Mouse (Mus musculus) T-helper 2 cell (primary cell): Measurements from ENCODE around the gene Rab11fip3.

Experiments
- in situ Hi-C: fragments of 300-600 bp; cut with MboI, MseI; formaldehyde crosslinking; loops from one replicate; pipeline ENCODE4 v1.15.1; 2025; ENCODE audit warnings: high pct_unique_total_duplicates

Gene Rab11fip3

GRCm38 (mm10) chr17:26087059-26087564, 17.8 kb upstream of the Rab11fip3 start:
- in situ Hi-C loops = no loop called here

- in situ Hi-C loops = no loop called here
These were observed 11.5 kb upstream of the Rab11fip3 start for GRCm38 (mm10) chr17:26080867-26081266.

GRCm38 (mm10) chr17:26078851-26079250, 9.5 kb upstream of the Rab11fip3 start:
- in situ Hi-C loops = no loop called here

- in situ Hi-C loops = no loop called here
These were observed 5.9 kb upstream of the Rab11fip3 start for GRCm38 (mm10) chr17:26075246-26075645.

DNA sequence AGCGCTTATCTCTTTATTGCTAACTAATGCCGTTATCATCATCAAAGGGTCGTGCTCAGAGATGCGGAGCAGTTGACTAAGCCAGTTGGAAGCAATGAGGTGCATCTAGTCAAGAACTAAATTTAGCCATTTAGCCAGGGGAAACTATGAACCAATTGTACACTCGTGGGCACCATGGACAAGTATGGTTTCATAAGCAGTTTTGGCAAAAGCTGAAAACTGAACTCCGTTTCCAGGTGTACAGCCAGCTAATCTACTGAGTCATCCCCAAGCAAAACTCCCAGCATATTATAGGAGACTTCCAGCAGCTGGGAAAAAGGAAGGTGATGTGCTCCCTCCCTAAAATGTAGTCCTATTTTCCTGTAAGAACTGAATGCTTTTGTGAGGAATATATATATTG, 781 bp upstream of the Rab11fip3 start:
- in situ Hi-C loops = no loop called here

- in situ Hi-C loops = no loop called here
These were observed 1.1 kb downstream of the Rab11fip3 start for GRCm38 (mm10) chr17:26068024-26068830.

- in situ Hi-C loops = no loop called here
These were observed 2.8 kb downstream of the Rab11fip3 start for GRCm38 (mm10) chr17:26066488-26067020.

DNA sequence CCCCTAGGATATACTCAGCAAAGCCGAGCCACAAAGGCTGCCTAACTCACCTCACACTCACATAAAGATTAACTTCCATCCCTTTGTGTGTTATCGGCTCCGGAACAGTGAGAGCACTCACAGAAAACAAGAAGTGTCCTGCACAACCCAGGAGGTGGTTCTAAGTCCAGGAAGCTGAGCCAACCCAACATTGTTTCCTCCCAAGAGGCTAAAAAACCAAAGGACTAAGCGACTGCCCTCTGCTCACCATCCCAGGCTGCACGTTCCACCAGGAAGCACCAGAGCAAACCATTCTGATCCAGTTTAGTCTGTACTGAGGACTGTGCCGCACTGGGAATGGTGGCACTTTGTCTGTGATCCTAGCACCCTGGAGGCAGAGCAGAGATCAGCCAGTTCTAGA, 4.4 kb downstream of the Rab11fip3 start:
- in situ Hi-C loops = no loop called here

DNA sequence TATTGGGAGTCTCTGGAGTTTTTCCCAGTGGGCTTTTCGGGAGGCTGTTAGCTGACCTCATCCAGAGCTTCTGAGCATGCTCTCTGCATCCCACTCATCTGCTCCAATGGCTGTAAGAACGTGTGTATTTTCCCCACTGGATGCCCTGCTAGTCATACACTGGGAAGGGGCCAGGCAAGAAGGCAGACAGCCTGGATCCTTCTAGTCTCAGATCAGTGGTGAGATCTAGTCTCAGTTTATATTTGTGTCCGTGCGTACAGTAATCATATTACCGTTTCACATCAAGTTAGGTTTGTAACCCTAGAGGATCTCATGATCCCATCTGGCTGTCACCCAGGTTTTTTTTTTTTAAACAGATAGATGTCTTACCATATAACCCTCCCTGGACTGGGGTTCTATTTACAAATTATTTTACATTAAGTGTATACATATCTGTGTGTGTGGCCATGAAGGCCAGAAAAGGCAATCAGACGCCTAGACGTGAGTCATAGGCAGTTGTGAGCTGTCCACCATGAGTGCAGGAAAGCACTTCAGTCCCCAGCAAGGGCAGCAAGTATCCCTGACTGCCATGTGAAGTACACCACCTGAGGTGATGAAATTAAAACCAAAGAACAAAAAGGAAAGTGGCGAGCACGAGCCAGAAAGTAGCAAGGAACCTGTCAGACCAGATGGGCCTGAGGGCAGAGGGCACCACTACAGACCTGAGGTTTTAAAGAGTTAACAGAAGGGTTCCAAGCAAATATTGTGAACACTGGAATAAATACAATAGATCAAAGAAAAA, 11.4 kb downstream of the Rab11fip3 start:
- in situ Hi-C loops = no loop called here

- in situ Hi-C loops = no loop called here
These were observed 12.1 kb downstream of the Rab11fip3 start for GRCm38 (mm10) chr17:26057278-26057677.

DNA sequence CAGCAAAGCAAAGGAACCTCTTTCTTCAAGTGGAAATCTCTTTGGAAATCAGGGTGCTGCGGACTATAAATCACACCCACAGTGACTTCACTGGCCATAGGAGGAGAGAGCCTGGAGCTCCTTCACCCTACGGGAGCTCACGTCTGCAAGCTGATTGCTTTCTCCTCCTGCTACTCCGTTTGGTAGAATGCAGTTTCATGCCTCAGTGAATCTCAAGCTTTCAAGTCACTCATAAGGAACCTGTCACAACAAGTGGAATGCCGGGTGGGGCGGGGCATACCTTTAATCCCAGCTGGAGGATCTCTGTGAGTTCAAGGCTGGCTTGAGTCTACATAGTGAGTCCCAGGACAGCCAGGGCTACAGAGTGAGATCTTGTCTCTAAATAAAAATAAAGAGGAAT, 14.2 kb downstream of the Rab11fip3 start:
- in situ Hi-C loops = no loop called here

- in situ Hi-C loops = no loop called here
These were observed 15.1 kb downstream of the Rab11fip3 start for GRCm38 (mm10) chr17:26054133-26054845.

DNA sequence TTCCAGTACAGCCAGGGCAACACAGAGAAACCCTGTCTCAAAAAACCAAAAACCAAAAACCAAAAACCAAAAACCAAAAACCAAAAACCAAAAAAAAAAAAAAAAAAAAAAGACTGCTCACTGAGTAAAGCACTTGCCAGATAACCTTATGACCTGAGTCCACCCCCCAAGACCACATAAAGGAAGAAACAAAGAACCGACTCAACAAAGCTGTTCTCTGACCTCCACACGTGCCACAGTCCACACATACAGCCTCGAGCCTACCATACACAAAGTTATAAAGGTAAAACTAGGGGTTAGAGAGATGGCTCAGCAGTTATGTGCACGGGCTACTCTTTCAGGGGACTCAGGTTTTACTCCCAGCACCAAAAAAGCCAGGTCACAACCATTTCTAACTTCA, 16.6 kb downstream of the Rab11fip3 start:
- in situ Hi-C loops = no loop called here

DNA sequence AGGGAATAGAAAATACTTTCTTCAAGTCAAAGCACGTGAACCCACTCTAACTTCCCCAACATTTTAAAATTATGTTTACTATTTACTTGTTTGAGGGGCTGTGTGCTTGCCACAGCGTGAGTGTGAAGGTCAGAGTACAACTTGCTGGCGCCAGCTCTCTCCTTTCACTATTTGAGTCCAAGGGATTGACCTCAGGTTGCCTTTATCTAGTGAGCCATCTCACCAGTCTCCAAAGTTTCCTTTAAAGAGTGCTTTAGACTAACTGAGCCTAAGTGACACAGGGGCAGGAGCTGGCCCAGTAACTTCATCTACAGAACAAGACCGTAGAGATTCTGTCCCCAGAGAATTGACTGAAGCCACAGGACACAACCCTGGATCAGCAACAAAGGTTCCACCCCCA, 17.3 kb downstream of the Rab11fip3 start:
- in situ Hi-C loops = no loop called here

DNA sequence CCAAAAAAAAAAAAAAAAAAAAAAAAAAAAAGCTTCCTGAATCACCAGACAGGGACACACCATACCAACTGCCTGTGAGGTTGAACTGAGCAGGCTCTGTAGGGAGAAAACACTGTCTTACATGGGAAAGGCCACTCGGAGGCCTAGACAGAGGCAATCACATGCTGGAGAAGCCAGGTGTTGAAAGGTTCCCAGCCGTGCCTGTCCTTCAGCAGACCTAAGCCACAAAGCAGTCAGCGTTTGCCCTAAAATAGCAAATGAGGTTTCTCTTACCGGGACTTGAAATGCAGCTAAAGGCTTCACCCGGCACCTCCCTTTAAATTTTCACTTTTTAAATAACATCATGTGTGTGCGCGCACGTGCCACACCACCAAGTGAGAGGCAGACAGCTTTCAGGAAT, 21.2 kb downstream of the Rab11fip3 start:
- in situ Hi-C loops = no loop called here

GRCm38 (mm10) chr17:26046253-26046997, 22.9 kb downstream of the Rab11fip3 start:
- in situ Hi-C loops = no loop called here

- in situ Hi-C loops = no loop called here
These were observed 24.1 kb downstream of the Rab11fip3 start for GRCm38 (mm10) chr17:26045285-26045684.

- in situ Hi-C loops = no loop called here
These were observed 26.1 kb downstream of the Rab11fip3 start for GRCm38 (mm10) chr17:26043249-26043636.

GRCm38 (mm10) chr17:26042599-26043248, 26.6 kb downstream of the Rab11fip3 start:
- in situ Hi-C loops = no loop called here

GRCm38 (mm10) chr17:26041111-26041802, 28.1 kb downstream of the Rab11fip3 start:
- in situ Hi-C loops = no loop called here
